Mouse (Mus musculus): Measurements from ENCODE around the gene Cldn34c4. TPM values are rescaled to one million over a fixed set of nuclear protein-coding genes. Genes with fewer than 3 reads are reported as not detected.

Cldn34c4 gene
- not detected in 2 replicates for polyA plus RNA-seq (2012; rRNA removed)

DNA sequence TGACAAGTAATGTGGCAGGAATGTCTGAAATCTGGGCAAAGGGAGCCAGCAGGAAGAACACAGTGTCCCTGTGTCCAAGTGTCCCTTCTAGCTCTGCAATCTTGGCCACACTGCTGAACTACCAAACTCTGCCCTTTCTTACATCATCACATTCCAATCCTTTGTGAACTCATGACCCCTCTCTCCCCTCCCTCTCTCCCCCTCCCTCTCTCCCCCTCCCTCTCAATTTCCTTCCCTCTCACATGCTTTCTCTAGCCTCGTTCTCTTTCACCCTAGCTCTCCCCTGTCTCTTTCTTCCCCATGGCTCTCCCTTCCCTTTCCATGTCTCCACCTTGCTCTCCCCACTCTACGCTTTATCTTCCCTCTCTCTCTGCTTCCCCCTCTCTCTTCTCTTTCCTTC lies at the start of gene Cldn34c4:
TSS of gene Cldn34c4 (minus strand) at position 101 of the 400 bp plus-strand sequence.

All from liver, embryonic 14 days (tissue).